Mouse (Mus musculus): Measurements from ENCODE around the gene Mkrn2.

- TF ChIP-seq HCFC1 (IDR thresholded peaks at IDR 0.05; ENCODE audit: borderline replicate concordance, insufficient read depth, low read length) (no peak), MAFK (IDR thresholded peaks at IDR 0.05; ENCODE audit: insufficient read depth, low read depth, low read length) (no peak), ZNF384 (IDR thresholded peaks at IDR 0.05; ENCODE audit: low read depth, low read length) (no peak)
Observed at GRCm38 (mm10) chr6:115582328-115583115, 19.2 kb upstream of the Mkrn2 start.

Measured in ES-E14 (cell line).